Mouse (Mus musculus): ENCODE data around the gene Rdh5.

Gene Rdh5

GRCm38 (mm10) chr10:128929638-128930378 lies 7.1 kb upstream of the Rdh5 start:
- DNase-seq, result peak; percentile 87

GRCm38 (mm10) chr10:128928356-128928755 lies 5.7 kb upstream of the Rdh5 start:
- DNase-seq, result no peak

GRCm38 (mm10) chr10:128923935-128924334 lies 1.2 kb upstream of the Rdh5 start, which contains the start of gene Bloc1s1:
Bloc1s1 (minus strand) TSS chr10:128924035.
- no peak for DNase-seq

- peak; percentile 97 for DNase-seq
These were observed 464 bp upstream of the Rdh5 start for GRCm38 (mm10) chr10:128923013-128923691.

- DNase-seq, result no peak
These were observed 536 bp downstream of the Rdh5 start for GRCm38 (mm10) chr10:128921883-128922821.

- no peak for DNase-seq
These were observed 1.4 kb downstream of the Rdh5 start for GRCm38 (mm10) chr10:128921251-128921650.

- no peak for DNase-seq
These were observed 1.9 kb downstream of the Rdh5 start for GRCm38 (mm10) chr10:128920736-128921161.

GRCm38 (mm10) chr10:128919966-128920365 lies 2.7 kb downstream of the Rdh5 start:
- DNase-seq, result no peak

GRCm38 (mm10) chr10:128919203-128919631 lies 3.5 kb downstream of the Rdh5 start:
- no peak for DNase-seq

- no peak for DNase-seq
These were observed 4.4 kb downstream of the Rdh5 start for GRCm38 (mm10) chr10:128918246-128918645.

GRCm38 (mm10) chr10:128917400-128917799 lies 5.3 kb downstream of the Rdh5 start:
- DNase-seq, result no peak

GRCm38 (mm10) chr10:128916665-128917064 lies 6.0 kb downstream of the Rdh5 start:
- no peak for DNase-seq

GRCm38 (mm10) chr10:128915550-128915949 lies 7.1 kb downstream of the Rdh5 start:
- DNase-seq, result no peak

GRCm38 (mm10) chr10:128913696-128914095 lies 9.0 kb downstream of the Rdh5 start:
- DNase-seq, result no peak

- DNase-seq, result peak; percentile 96
These were observed 9.5 kb downstream of the Rdh5 start for GRCm38 (mm10) chr10:128913219-128913618.

GRCm38 (mm10) chr10:128912791-128913190 lies 9.9 kb downstream of the Rdh5 start:
- DNase-seq, result no peak

GRCm38 (mm10) chr10:128912268-128912667 lies 10.4 kb downstream of the Rdh5 start:
- DNase-seq, result no peak

GRCm38 (mm10) chr10:128911430-128911829 lies 11.3 kb downstream of the Rdh5 start:
- no peak for DNase-seq

- DNase-seq, result peak; percentile 55
These were observed 12.4 kb downstream of the Rdh5 start for GRCm38 (mm10) chr10:128910066-128910841.

- peak; percentile 88 for DNase-seq
These were observed 13.1 kb downstream of the Rdh5 start for GRCm38 (mm10) chr10:128909567-128910028.

GRCm38 (mm10) chr10:128908778-128909448 lies 13.8 kb downstream of the Rdh5 start:
- no peak for DNase-seq

Measured in lung, postnatal 36 days (tissue).